Mouse (Mus musculus) ES-Bruce4 (cell line): ENCODE data around the gene Nfam1.

Source experiments
- CTCF ChIP-seq: IDR thresholded peaks from one replicate; pipeline ENCODE4 v1.8.1; 2011; ENCODE audit warnings: low read depth, low read length
- POLR2A ChIP-seq: IDR thresholded peaks from one replicate; pipeline ENCODE4 v1.8.1; 2011; ENCODE audit warnings: low read length; ENCODE audit not compliant: insufficient read depth

DNA sequence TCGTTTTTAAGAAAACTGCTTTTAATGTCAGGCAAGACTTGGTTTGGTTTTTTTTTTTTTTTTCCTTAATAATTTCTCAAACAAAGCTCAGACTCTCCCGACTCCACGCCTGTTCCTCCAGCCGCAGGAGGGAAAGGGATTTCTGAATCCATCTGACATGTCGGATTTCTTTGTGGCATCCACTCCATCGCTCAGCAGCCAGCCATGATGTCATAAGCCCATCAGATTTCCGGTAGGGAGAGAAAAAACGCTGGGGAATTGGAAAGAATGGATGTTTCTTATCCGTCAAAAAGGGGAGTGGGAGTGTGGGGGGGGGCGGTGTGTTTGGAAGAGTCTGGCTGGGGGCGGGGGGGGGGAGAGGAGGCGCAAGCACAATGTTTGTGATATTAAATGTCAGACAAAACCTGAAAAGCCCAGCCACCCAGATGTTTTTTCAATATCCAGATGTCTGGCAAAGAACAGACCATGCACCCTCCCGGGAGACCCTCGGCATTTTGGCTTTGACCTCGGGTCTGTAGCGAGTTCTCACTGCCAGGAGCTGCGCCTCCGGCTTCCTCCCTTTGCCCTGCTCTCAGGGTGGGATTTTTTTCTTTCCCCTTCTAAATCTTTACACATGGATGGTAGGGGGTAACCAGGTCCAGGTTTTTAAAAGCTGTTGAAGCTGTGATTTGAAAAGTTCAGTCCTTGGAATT lies 50.2 kb downstream of the Nfam1 start:
- TF ChIP-seq CTCF (no peak), POLR2A (no peak)
